Mouse (Mus musculus): ENCODE measurements around the gene Selenoo.

GRCm38 (mm10) chr15:89103921-89104320 lies 15.0 kb downstream of the Selenoo start:
- TF ChIP-seq POLR2A (IDR thresholded peaks at IDR 0.05; ENCODE audit: low read depth, low read length) = no peak
- TF ChIP-seq CTCF (IDR thresholded peaks at IDR 0.05; ENCODE audit: extremely low read depth, insufficient read depth, insufficient read length, insufficient replicate concordance) = no peak

All from spleen, adult 2 months (tissue).